Mouse (Mus musculus) brain, embryonic 14.5 days (tissue): ENCODE results near the gene Cbarp.

ENCODE experiments used
- CTCF ChIP-seq: fragments of 200-500 bp; IDR thresholded peaks from 2 replicates; pipeline ENCODE4 v1.5.1; 2012; ENCODE audit warnings: inconsistent platforms, mild to moderate bottlenecking, moderate library complexity, borderline replicate concordance; ENCODE audit not compliant: insufficient read depth, insufficient read length; ENCODE audit errors: extremely low read depth
- POLR2A ChIP-seq: fragments of 200-500 bp; IDR thresholded peaks from 2 replicates; pipeline ENCODE4 v1.6.1; 2012; ENCODE audit warnings: mild to moderate bottlenecking, inconsistent platforms, borderline replicate concordance; ENCODE audit not compliant: poor library complexity, insufficient read depth, insufficient read length, severe bottlenecking; ENCODE audit errors: extremely low read depth

- TF ChIP-seq POLR2A: no peak
- TF ChIP-seq CTCF: no peak
Observed at GRCm38 (mm10) chr10:80120146-80120545, 20.5 kb downstream of the Cbarp start.
